Mouse (Mus musculus): ENCODE measurements at regions not wholly inside any gene's neighbourhood (a gene's known extent, or its start where the extent isn't known, plus 50 kb on each side); places are given as distances from the start of the nearest gene placed in this dataset.

DNA sequence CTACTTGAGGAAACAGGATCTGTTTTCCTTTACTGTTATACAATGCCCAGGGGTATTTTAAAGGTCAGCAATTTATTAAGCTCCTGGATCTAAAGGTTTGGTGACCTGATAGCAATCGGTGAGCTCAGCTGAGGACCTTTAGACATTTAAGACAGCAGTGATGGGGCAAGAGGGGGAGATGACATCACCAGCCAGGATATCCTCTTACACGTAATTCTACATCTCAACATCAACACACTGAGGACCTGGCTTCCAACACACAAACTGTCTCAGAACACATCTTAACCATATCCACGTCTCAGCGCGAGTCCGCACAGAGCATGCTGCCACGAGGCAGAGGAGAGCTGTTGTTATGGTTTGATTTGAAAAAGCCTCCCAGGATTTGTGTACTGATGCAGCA is 69.2 kb downstream of the Nhlrc3 start:
- Histone ChIP-seq H3K27ac (no peak overlapping the region), H3K36me3 (no peaks in the 10 kb centered on the region), H3K4me1 (peaks cover 15% of the 10 kb centered on the region), H3K4me3 (no peak overlapping the region), H3K9me3 (replicated peaks) (no peaks in the 10 kb centered on the region), H3K27me3 (ENCODE audit: low read depth, poor library complexity, severe bottlenecking) (no peaks in the 10 kb centered on the region)
- WGBS = 87% methylated on average over 7 of the region's 7 CpGs
- DNase-seq (ENCODE audit: low spot score) = no peak

DNA sequence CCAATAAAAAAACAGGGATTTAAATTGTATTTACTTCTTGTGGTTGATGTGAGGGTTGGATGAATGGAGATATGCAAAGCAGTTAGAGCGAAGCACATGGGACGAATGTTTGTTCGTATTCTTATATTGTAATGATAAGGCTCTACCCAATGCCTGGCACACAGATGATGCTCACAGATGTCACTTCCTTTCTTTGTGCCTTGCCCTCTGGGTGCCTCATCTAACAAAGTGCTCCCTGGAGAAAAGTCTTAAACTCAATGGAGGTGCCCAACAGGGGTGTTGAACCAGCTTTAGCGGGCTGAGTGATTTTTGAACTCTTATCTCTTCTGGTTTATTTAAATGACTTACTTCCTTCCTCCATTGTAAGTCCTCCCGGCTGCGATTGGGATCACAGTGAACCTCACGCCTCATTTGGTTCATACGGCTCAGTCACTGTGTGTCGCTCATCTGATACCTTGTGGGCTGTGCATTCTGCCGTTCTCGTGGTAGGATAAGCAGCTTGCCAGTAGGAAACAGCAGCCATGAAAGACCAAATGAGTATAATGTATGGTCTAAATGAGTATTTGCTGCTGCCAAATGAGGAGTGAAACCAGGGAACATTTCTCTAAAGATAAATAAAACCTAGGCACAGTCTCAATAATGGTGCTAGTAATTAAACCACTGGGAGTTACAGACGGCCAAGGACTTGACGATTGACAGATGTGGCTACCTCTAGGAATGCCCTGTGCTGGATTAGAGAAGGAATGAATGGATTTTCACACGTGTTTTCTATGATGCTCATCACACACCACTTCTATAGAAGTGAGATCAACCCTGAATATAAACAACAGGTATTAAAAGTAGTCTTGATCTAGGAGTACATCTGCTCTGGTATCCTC is 81.2 kb downstream of the Nhlrc3 start:
- Histone ChIP-seq H3K27me3 (ENCODE audit: low read depth, poor library complexity, severe bottlenecking) (no peaks in the 10 kb centered on the region), H3K9me3 (replicated peaks) (no peaks in the 10 kb centered on the region), H3K36me3 (no peaks in the 10 kb centered on the region), H3K4me1 (peaks cover 7% of the 10 kb centered on the region), H3K27ac (no peak overlapping the region), H3K4me3 (no peak overlapping the region)
- WGBS = 69% methylated on average over 14 of the region's 14 CpGs
- DNase-seq (ENCODE audit: low spot score) = no peak

DNA sequence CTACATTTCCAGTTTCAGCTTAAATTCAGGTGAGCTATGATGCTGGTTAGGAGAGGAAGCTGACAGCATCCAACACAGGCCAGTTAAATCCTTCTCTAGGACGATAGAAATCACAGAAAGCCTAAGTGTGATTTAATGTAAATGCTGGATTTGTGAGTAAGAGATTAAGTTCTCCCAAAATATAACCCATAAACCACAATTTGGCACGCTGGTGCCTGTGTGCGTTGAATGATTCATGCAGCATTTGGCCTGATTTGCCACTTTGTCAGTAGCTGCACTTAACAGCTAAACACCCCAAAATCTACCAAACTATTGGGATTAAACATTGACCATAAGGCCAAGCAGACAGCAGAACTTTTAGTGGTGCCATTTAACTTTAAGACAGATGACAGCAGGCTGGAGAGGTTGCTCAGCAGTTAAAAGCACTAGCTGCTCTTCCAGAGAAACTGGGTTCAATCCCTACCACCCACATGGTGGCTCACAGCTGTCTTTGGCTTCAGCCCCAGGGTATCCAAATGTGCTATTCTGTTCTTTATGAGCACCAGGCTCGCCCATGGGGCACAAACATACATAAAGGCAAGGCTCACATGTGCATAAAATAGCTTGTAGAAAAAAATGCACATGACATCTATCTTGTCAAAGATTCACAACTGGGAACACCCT is 83.5 kb downstream of the Nhlrc3 start:
- Histone ChIP-seq H3K36me3 (no peaks in the 10 kb centered on the region), H3K27ac (no peak overlapping the region), H3K4me3 (no peak overlapping the region), H3K4me1 (peaks cover 7% of the 10 kb centered on the region), H3K27me3 (ENCODE audit: low read depth, poor library complexity, severe bottlenecking) (no peaks in the 10 kb centered on the region), H3K9me3 (replicated peaks) (no peaks in the 10 kb centered on the region)
- WGBS = 81% methylated on average over 4 of the region's 4 CpGs
- no peak for DNase-seq (ENCODE audit: low spot score)

DNA sequence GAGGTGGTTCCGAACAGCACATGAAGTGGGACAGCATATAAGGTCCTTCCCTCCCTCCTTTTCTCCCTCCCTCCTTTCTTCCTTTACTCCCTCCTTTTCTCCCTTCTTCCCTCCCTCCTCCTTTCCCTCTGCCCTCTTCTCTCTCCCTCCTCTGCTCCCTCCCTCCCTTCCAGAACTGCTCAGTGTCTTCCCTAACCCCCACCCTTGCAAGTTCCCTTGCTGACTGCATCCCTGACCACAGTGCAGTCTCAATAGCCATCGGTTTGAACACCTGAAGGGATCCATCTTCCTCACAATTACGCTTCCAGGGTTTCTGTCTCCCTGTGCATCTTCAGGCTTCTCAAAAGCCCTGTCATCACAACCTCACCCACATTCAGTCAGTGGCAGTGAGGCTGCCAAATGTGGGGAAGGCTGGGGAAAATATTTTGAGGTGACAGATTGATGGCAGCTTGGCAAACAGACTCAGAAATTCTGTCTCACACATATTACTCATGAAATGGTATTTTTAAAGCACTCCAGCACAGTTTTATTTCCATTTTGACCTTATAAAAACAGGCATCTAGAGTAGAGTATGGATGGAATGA is 86.2 kb downstream of the Nhlrc3 start:
- no peaks in the 10 kb centered on the region for H3K36me3 ChIP-seq
- no peaks in the 10 kb centered on the region for H3K9me3 ChIP-seq (replicated peaks)
- 85% methylated on average over 3 of the region's 3 CpGs for WGBS
- H3K27me3 ChIP-seq (ENCODE audit: low read depth, poor library complexity, severe bottlenecking) = no peaks in the 10 kb centered on the region
- peaks cover 7% of the 10 kb centered on the region for H3K4me1 ChIP-seq
- no peak overlapping the region for H3K27ac ChIP-seq
- no peak overlapping the region for H3K4me3 ChIP-seq
- no peak for DNase-seq (ENCODE audit: low spot score)

DNA sequence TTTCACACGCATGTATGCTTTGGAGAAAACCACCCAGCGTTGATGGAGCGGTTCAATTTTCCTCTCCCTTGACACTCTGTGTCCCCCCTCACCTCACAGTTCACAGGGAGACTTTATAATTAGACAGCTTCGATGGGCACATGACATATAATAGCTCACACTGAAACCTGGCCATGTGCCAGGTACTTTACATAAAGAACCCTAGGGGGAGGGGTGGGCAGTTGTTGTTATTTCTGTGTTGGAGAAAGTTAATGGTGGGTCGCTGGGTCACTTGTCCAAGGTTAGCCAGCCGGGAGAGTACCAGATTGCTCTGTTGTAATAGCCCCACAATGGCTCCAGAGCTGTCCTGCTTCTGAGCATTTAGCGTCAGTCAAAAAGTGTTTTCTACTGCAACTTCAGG is 90.2 kb downstream of the Nhlrc3 start:
- Histone ChIP-seq H3K27ac (no peak overlapping the region), H3K27me3 (ENCODE audit: low read depth, poor library complexity, severe bottlenecking) (no peaks in the 10 kb centered on the region), H3K4me1 (peaks cover 5% of the 10 kb centered on the region; the same call in 1 of the 2 replicates), H3K36me3 (no peaks in the 10 kb centered on the region), H3K9me3 (replicated peaks) (0 out of 2 replicates have a peak, but pooled peaks cover 5% of the 10 kb centered on the region), H3K4me3 (no peak overlapping the region)
- 71% methylated on average over 7 of the region's 7 CpGs for WGBS
- no peak for DNase-seq (ENCODE audit: low spot score)

DNA sequence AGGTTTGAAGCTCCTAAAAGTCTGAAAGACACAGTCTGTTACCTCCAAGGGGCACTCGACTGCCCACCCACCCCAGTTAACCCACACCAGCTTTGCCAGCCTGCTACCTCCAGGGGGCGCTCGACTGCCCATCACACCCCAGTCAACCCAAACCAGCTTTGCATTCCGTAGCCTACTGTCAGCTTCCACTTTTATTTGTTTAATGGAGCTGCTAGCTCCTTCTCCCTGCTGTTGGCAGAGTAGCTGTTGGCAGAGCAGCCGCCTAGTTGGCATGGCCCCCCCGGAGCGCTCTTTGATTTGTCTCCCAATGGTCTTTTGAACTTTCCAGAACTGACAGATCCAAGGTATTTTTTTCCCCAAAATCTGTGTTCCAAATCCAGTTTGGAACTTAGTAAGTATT is 91.2 kb downstream of the Nhlrc3 start:
- Histone ChIP-seq H3K9me3 (replicated peaks) (0 out of 2 replicates have a peak, but pooled peaks cover 5% of the 10 kb centered on the region), H3K4me3 (no peak overlapping the region), H3K27me3 (ENCODE audit: low read depth, poor library complexity, severe bottlenecking) (no peaks in the 10 kb centered on the region), H3K4me1 (peaks cover 5% of the 10 kb centered on the region; the same call in 1 of the 2 replicates), H3K36me3 (no peaks in the 10 kb centered on the region), H3K27ac (no peak overlapping the region)
- no peak for DNase-seq (ENCODE audit: low spot score)
- 73% methylated on average over 7 of the region's 7 CpGs for WGBS

DNA sequence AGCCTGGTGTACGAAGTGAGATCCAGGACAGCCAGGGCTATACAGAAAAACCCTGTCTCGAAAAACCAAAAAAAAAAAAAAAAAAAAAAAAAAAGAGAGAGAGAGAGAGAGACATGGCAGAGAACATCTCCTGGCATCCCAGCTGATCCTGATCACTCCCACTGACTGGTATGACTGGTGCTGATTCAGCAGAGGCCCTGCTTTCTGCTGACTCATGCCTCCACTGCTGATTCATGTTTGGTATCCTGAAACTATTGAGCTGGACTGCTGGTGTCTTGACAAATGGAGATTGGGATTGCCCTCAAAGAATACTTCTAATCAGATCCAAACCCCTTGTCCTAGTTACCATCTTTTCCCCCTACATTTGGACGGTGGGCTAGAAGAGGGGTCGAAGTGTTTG is 101.9 kb downstream of the Nhlrc3 start:
- no peaks in the 10 kb centered on the region for H3K9me3 ChIP-seq (replicated peaks)
- peaks cover 12% of the 10 kb centered on the region for H3K4me1 ChIP-seq
- WGBS = 92% methylated on average over 4 of the region's 4 CpGs
- DNase-seq (ENCODE audit: low spot score) = no peak
- H3K4me3 ChIP-seq = no peak overlapping the region
- H3K36me3 ChIP-seq = no peaks in the 10 kb centered on the region
- H3K27ac ChIP-seq = no peak overlapping the region
- no peaks in the 10 kb centered on the region for H3K27me3 ChIP-seq (ENCODE audit: low read depth, poor library complexity, severe bottlenecking)

DNA sequence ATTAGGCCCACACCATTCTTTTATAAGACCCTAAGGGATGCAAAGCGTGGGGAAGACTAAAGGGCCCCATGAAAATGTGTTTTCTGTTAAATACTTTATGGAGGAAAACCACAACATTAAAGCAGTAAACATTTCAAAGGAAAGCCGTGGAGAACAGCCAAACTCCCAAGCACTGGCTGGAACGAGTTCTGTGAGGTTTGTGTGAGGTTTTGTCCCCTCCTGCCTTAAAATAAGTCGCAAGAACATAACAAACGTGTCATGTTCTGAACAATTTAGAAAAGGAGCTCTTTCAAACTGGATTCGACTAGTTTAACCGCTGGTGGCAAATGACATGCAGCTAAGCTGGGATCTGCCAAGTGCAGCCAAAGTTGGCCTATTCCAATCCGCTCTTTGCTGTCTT is 109.4 kb downstream of the Nhlrc3 start:
- Histone ChIP-seq H3K36me3 (no peaks in the 10 kb centered on the region), H3K27ac (peak overlapping the region; percentile 78), H3K27me3 (ENCODE audit: low read depth, poor library complexity, severe bottlenecking) (no peaks in the 10 kb centered on the region), H3K9me3 (replicated peaks) (no peaks in the 10 kb centered on the region), H3K4me3 (no peak overlapping the region), H3K4me1 (peaks cover 19% of the 10 kb centered on the region)
- WGBS = 48% methylated on average over 8 of the region's 8 CpGs
- DNase-seq (ENCODE audit: low spot score) = no peak

DNA sequence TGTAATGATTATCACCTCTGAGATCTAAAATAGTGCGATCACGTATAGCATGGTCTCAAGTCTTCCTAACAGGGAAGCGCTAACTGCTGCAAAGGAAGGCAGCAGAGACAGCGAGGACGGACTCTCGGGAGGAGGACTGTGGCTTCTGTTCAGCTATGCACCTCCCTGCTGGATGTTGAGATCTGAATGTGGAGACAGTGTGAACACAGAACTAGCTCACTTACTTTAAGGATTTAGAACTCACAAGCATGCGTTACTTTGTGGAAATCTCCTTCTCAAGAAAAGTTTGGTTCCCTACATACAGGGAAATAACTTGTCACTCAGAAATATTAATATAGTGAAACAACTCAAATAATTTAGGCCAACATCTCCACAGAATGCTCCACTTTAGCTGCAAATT is 109.8 kb downstream of the Nhlrc3 start:
- Histone ChIP-seq H3K4me1 (peaks cover 19% of the 10 kb centered on the region), H3K9me3 (replicated peaks) (no peaks in the 10 kb centered on the region), H3K27me3 (ENCODE audit: low read depth, poor library complexity, severe bottlenecking) (no peaks in the 10 kb centered on the region), H3K36me3 (no peaks in the 10 kb centered on the region), H3K27ac (peak overlapping the region; percentile 78), H3K4me3 (no peak overlapping the region)
- WGBS = 64% methylated on average over 7 of the region's 7 CpGs
- DNase-seq (ENCODE audit: low spot score) = no peak

DNA sequence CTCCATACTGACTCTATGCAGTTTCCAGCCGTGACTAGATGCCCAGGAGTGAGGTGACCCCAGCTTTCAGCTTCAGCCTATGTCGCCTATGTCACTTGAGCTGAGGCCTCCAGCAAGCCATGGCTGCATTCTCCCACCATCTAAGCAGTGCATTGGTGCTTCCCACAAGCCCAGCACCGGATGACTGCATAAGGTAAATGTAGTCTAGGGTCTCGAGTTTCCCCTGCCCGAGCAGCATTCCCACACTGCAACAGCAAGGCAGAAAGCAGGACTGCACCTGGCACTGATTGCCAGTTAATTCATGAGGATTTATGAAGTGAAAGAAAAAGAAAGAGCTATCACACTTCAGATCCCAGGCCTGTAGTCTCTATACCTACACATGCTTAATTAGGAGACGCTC is 119.5 kb downstream of the Nhlrc3 start:
- no peak overlapping the region for H3K4me3 ChIP-seq
- no peaks in the 10 kb centered on the region for H3K36me3 ChIP-seq
- 48% methylated on average over 6 of the region's 6 CpGs for WGBS
- H3K27ac ChIP-seq = peak overlapping the region; percentile 81
- no peaks in the 10 kb centered on the region for H3K9me3 ChIP-seq (replicated peaks)
- DNase-seq (ENCODE audit: low spot score) = peak; percentile 60
- peaks cover 56% of the 10 kb centered on the region for H3K4me1 ChIP-seq
- no peaks in the 10 kb centered on the region for H3K27me3 ChIP-seq (ENCODE audit: low read depth, poor library complexity, severe bottlenecking)

DNA sequence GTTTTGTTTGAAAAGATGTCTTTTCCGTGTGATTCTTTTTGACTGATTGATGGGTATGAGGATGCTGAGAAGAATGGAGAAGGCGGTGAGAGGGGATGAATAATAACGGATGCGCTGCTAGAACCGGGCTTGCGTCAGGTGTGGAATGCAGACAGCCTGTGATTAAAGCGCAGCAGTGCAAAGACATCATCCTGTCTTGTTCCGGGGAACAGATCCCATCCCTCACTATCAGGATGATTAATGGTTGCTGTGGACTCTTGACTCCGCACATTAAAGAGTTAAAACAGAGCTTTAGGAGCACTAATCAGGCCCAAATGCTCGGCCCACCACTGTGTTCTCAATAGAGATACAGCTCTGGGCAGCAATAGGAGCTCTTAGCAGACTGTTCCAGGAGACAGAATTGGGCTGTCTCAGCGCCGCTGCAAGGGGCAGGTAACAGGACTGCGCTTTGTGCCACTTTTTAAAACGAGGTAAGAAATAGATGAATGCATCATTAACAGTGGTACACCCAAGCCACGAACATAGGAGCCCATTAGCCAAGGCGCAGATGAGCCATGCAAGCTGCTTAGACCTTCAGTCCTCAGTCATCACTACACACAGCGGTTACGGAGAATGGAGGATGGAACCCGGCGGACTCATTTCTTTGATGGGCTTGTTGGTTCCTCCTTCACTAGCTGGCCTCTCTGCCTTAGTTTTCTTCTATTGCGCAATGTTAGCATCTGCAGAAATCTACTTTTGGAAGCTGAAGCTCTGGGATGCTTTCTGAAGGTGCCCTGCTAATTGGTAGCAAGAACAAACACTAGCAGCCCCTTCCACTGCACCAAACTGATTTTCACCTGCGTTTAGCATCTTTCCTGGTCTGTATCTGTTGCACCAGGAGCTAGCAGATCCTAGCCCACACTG is 121.6 kb downstream of the Nhlrc3 start:
- Histone ChIP-seq H3K4me3 (peak overlapping the region; percentile 19), H3K4me1 (peaks cover 56% of the 10 kb centered on the region), H3K27ac (peak overlapping the region; percentile 58), H3K9me3 (replicated peaks) (no peaks in the 10 kb centered on the region), H3K27me3 (ENCODE audit: low read depth, poor library complexity, severe bottlenecking) (no peaks in the 10 kb centered on the region), H3K36me3 (no peaks in the 10 kb centered on the region)
- WGBS = 47% methylated on average over 22 of the region's 22 CpGs
- peak; percentile 57 for DNase-seq (ENCODE audit: low spot score)

DNA sequence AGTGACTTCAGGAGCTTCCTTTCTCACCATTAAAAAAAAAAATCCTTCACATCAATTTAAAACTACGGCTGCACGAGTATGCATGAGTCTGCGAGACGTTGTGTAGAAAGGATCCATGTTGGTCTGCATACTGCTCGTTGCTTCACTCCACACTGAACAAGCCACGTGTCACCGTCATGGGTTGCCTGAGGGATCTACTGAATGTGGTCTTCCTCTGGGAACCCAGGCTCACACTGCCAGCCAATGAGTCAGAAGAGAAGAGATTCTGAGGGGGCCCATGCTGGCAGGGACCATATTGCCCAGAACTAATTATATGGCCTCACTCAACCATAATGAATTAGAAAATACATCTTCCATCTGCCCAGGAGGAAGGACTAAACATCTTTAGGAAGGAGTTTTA is 124.6 kb downstream of the Nhlrc3 start:
- 94% methylated on average over 7 of the region's 7 CpGs for WGBS
- peaks cover 58% of the 10 kb centered on the region for H3K4me1 ChIP-seq

More for the DNA sequence above, 124.6 kb downstream of the Nhlrc3 start:
- Histone ChIP-seq H3K27ac (no peak overlapping the region), H3K27me3 (ENCODE audit: low read depth, poor library complexity, severe bottlenecking) (no peaks in the 10 kb centered on the region), H3K36me3 (no peaks in the 10 kb centered on the region), H3K9me3 (replicated peaks) (no peaks in the 10 kb centered on the region), H3K4me3 (no peak overlapping the region)
- no peak for DNase-seq (ENCODE audit: low spot score)
